In the genomic region with DNA sequence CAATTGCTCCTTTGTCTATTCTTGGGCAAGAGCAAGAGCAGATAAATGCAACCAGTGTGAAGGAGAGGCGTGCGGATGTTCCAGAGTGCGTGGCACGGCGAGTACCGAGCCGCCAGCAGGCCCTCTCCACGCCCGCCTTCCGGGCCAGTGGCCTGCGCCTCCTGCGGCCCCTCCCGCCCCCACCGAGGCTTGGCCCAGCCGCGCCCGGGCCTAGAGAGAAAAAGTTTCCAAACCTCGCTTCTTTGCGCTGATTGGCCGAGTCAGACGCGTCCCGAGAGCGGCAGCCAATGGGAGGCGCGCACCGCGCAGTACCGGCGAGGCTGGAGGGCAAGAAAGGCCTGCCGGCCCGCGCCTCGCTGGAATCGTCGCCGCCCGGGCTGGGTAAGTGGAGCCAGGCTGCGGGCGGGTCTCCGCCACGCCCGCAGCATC, we compare ENCODE assay signal across 8 mouse cellular contexts. TPM values are rescaled to one million over a fixed set of nuclear protein-coding genes. Genes with fewer than 3 reads are reported as not detected.
A peak's percentile ranks its signal among the peaks of the same experiment; 100 is the strongest.
DNase-seq lines count a peak whose midpoint lies in the region; ATAC-seq lines count a peak whose summit lies in the region.

A gene (plus strand): TSS at position 288 of the 429 bp plus-strand sequence.
A gene (minus strand): TSS at position 364 of the 429 bp plus-strand sequence.

- H3K4me1 ChIP-seq in hindbrain, embryonic 12.5 days: peaks cover 33% of the 10 kb centered on the region

- peak within 1 kb of the TSS; percentile 66 for H3K4me3 ChIP-seq in hindbrain, embryonic 12.5 days

- 0% methylated on average over 39 of the region's 43 CpGs for WGBS in hindbrain, embryonic 12.5 days

- no peaks in the 10 kb centered on the region for H3K27me3 ChIP-seq in hindbrain, embryonic 12.5 days

- peak within 1 kb of the TSS; percentile 67 for H3K4me2 ChIP-seq in hindbrain, embryonic 12.5 days (replicated peaks)

- no peaks in the 10 kb centered on the region for H3K9me3 ChIP-seq in hindbrain, embryonic 12.5 days (replicated peaks)

- H3K27ac ChIP-seq in hindbrain, embryonic 12.5 days: peak within 1 kb of the TSS; percentile 84

- peak; percentile 84 for ATAC-seq in hindbrain, embryonic 12.5 days (ENCODE audit: low FRiP score)

- peak within 1 kb of the TSS; percentile 81 for H3K9ac ChIP-seq in hindbrain, embryonic 12.5 days

- no peaks in the 10 kb centered on the region; the same call in 1 of the 2 replicates for H3K36me3 ChIP-seq in hindbrain, embryonic 12.5 days

- DNase-seq in R1 (ENCODE audit: low read depth, low spot score): peak; percentile 93
- peak; percentile 80 to 82 for DNase-seq in cerebellum, postnatal 14 days
- peak; percentile 57 to 77 for DNase-seq in frontal cortex, postnatal 14 days (ENCODE audit: low spot score in 2 of 2)
- DNase-seq in layer of hippocampus, postnatal 10 days (ENCODE audit: low spot score in 2 of 2): peak; percentile 68 to 81
- DNase-seq in lung, postnatal 10 days: peak; percentile 96
- peak; percentile 83 for DNase-seq in ovary, postnatal 14 days (ENCODE audit: low spot score)
- peak; percentile 93 for DNase-seq in thymus, postnatal 14 days

RNA-seq across cellular contexts. Expression of the first gene that starts in this region (rescaled TPM):
- polyA plus RNA-seq in hindbrain, embryonic 12.5 days (2016; fragmentation: Nextera tagmentation; extraction: Ambion mirVana): 96.3 and 102 TPM in 2 replicates
- 10 to 100 TPM; 25.8 to 26.5 TPM for total RNA-seq in layer of hippocampus, postnatal 10 days (2021)

RNA-seq across cellular contexts. Expression of the second gene that starts in this region (rescaled TPM):
- 16.2 and 17.5 TPM in 2 replicates for polyA plus RNA-seq in hindbrain, embryonic 12.5 days (2016; fragmentation: Nextera tagmentation; extraction: Ambion mirVana)
- total RNA-seq in layer of hippocampus, postnatal 10 days (2021): 10 to 100 TPM; 43.6 to 45.2 TPM

Comparison
In these comparisons a context has a peak if more than half of its experiments do, and no peak if none do; other contexts are left out.
1. Peak in every context shown above with its lines: DNase-seq, ATAC-seq, H3K4me3 ChIP-seq and H3K27ac ChIP-seq.